Mouse (Mus musculus) liver, embryonic 14.5 days (tissue): ENCODE data around the gene Gm21983. TPM values are rescaled to one million over a fixed set of nuclear protein-coding genes. Genes with fewer than 3 reads are reported as not detected.

Experiments used
- ATAC-seq: fragments of 200-750 bp; cut with Nextera tagmentation; 2 replicates; pipeline ENCODE4 v1.8.0; 2017; ENCODE audit warnings: moderate number of reproducible peaks, mild to moderate bottlenecking, moderate library complexity; ENCODE audit not compliant: insufficient read depth
- DNase-seq, 3 experiments: peaks; one replicate each; pipeline ENCODE4 v3.0.0-alpha.2; 2012 to 2013; ENCODE audit warnings: low read depth in 3 of 3, low spot score in 3 of 3
- H3K27ac ChIP-seq: fragments of 300-500 bp; sonication (generic); 2 replicates; pipeline ENCODE4 v1.5.1; 2014; ENCODE audit warnings: moderate library complexity, mild to moderate bottlenecking, control low read depth, inconsistent platforms
- H3K27me3 ChIP-seq: fragments of 300-500 bp; sonication (generic); 2 replicates; pipeline ENCODE4 v1.6.1; 2014; ENCODE audit warnings: mild to moderate bottlenecking, low read length, moderate library complexity; ENCODE audit not compliant: control insufficient read depth, insufficient read depth
- H3K36me3 ChIP-seq: fragments of 300-500 bp; sonication (generic); replicated peaks from 2 replicates; pipeline ENCODE4 v1.6.1; 2014; ENCODE audit warnings: low read depth; ENCODE audit not compliant: control insufficient read depth, insufficient read depth
- H3K4me1 ChIP-seq, 2 experiments: fragments of 200-500 bp in 1 of 2; fragments of 300-500 bp in 1 of 2; sonication (generic) in 1 of 2; replicated peaks; 2 replicates each; pipeline ENCODE4 v1.6.1; 2012 to 2014; ENCODE audit warnings: antibody characterized with exemption in 1 of 2, inconsistent platforms in 1 of 2, low read length in 1 of 2; ENCODE audit not compliant: control insufficient read depth in 2 of 2, insufficient read depth in 2 of 2
- H3K4me2 ChIP-seq: fragments of 300-500 bp; sonication (generic); 2 replicates; pipeline ENCODE4 v1.6.1; 2014; ENCODE audit warnings: low read depth, mild to moderate bottlenecking, control low read depth, moderate library complexity
- H3K4me3 ChIP-seq, 2 experiments: fragments of 200-500 bp in 1 of 2; fragments of 300-500 bp in 1 of 2; sonication (generic) in 1 of 2; 2 replicates each; pipeline ENCODE4 v1.5.1; 2012 to 2014; ENCODE audit warnings: low read depth in 2 of 2, low read length in 2 of 2, mild to moderate bottlenecking in 2 of 2, control low read depth in 1 of 2, inconsistent platforms in 1 of 2, moderate library complexity in 1 of 2; ENCODE audit not compliant: insufficient read depth in 1 of 2
- H3K9ac ChIP-seq: fragments of 300-500 bp; sonication (generic); replicated peaks from 2 replicates; pipeline ENCODE4 v1.6.1; 2014; ENCODE audit warnings: mild to moderate bottlenecking, control low read depth, moderate library complexity
- H3K9me3 ChIP-seq: fragments of 300-500 bp; sonication (generic); 2 replicates; pipeline ENCODE4 v1.6.1; 2016; ENCODE audit warnings: low read length, mixed read lengths; ENCODE audit not compliant: control insufficient read depth
- CTCF ChIP-seq: IDR thresholded peaks from 2 replicates; pipeline ENCODE4 v1.5.1; 2016; ENCODE audit warnings: antibody characterized with exemption, low read depth, control low read depth
- EP300 ChIP-seq: IDR thresholded peaks from 2 replicates; pipeline ENCODE4 v1.6.1; 2016; ENCODE audit warnings: antibody characterized with exemption, low read depth
- WGBS: fragments of 180-500 bp; shearing (Covaris S2); extraction: QIAGEN DNeasy Blood & Tissue Kit; methylation state at CpG from one replicate; pipeline ENCODE4 v1.1.7; 2014; ENCODE audit not compliant: insufficient replicate concordance; 5-methylcytosine and 5-hydroxymethylcytosine counted together
- polyA plus RNA-seq, 2 experiments: library from polyadenylated mRNA; depleted of rRNA in 1 of 2; stranded (reverse) in 1 of 2; unstranded in 1 of 2; fragments of >200 nt; fragmentation: Nextera tagmentation in 1 of 2; extraction: Ambion mirVana in 1 of 2; gene quantifications; 2 replicates each; pipeline versions ENCODE4 v1.2.1 to v1.2.3; 2012 to 2014

Gene Gm21983
- polyA plus RNA-seq, 2 experiments: 0.04 to 0.28 TPM

- Histone ChIP-seq H3K4me3 (no peak overlapping the region), H3K4me2 (0 out of 2 replicates have a peak overlapping the region, but pooled peaks have one; percentile 18), H3K36me3 (no peaks in the 10 kb centered on the region), H3K27ac (no peak overlapping the region), H3K9ac (no peak overlapping the region), H3K27me3 (no peaks in the 10 kb centered on the region), H3K9me3 (no peaks in the 10 kb centered on the region), H3K4me1 (no peaks in the 10 kb centered on the region)
- 12% methylated on average over 10 of the region's 10 CpGs for WGBS
- ATAC-seq (no peak), DNase-seq (peak in 2 of 3 experiments; percentile 13 to 17)
- TF ChIP-seq EP300 (no peak), CTCF (peak; percentile 47)
These were observed 48.3 kb downstream of the Gm21983 start for GRCm38 (mm10) chr7:27132588-27132987.

GRCm38 (mm10) chr7:27131387-27131786 is 49.5 kb downstream of the Gm21983 start:
- H3K9ac ChIP-seq: no peak overlapping the region
- ATAC-seq (no peak), DNase-seq (no peak)
- no peaks in the 10 kb centered on the region for H3K27me3 ChIP-seq
- H3K4me2 ChIP-seq: no peak overlapping the region
- H3K36me3 ChIP-seq: no peaks in the 10 kb centered on the region
- H3K27ac ChIP-seq: no peak overlapping the region
- no peaks in the 10 kb centered on the region for H3K9me3 ChIP-seq
- TF ChIP-seq CTCF (peak; percentile 44), EP300 (no peak)
- WGBS: 44% methylated on average over 2 of the region's 2 CpGs
- no peaks in the 10 kb centered on the region for H3K4me1 ChIP-seq
- no peak overlapping the region for H3K4me3 ChIP-seq

- H3K27ac ChIP-seq: no peak overlapping the region
- H3K27me3 ChIP-seq: no peaks in the 10 kb centered on the region
- H3K9ac ChIP-seq: no peak overlapping the region
- TF ChIP-seq EP300 (no peak), CTCF (no peak)
- ATAC-seq (no peak), DNase-seq (no peak)
- no peaks in the 10 kb centered on the region for H3K36me3 ChIP-seq
- no peaks in the 10 kb centered on the region for H3K9me3 ChIP-seq
- H3K4me3 ChIP-seq: no peak overlapping the region
- H3K4me1 ChIP-seq: no peaks in the 10 kb centered on the region
- H3K4me2 ChIP-seq: no peak overlapping the region
- 74% methylated on average over 22 of the region's 22 CpGs for WGBS
These were observed 50.1 kb downstream of the Gm21983 start for GRCm38 (mm10) chr7:27130521-27131370.

- no peak overlapping the region for H3K4me2 ChIP-seq
- H3K36me3 ChIP-seq: no peaks in the 10 kb centered on the region
- no peaks in the 10 kb centered on the region for H3K27me3 ChIP-seq
- H3K4me3 ChIP-seq: no peak overlapping the region
- no peak for TF ChIP-seq CTCF
- no peak for TF ChIP-seq EP300
- H3K9ac ChIP-seq: no peak overlapping the region
- H3K27ac ChIP-seq: no peak overlapping the region
- no peaks in the 10 kb centered on the region for H3K9me3 ChIP-seq
- WGBS: 72% methylated on average over 12 of the region's 12 CpGs
- ATAC-seq: no peak
- no peaks in the 10 kb centered on the region for H3K4me1 ChIP-seq
- DNase-seq: no peak
These were observed 51.1 kb downstream of the Gm21983 start for GRCm38 (mm10) chr7:27129811-27130210.

GRCm38 (mm10) chr7:27128946-27129345 is 51.9 kb downstream of the Gm21983 start:
- no peak overlapping the region for H3K27ac ChIP-seq
- no peak overlapping the region for H3K4me2 ChIP-seq
- no peaks in the 10 kb centered on the region for H3K4me1 ChIP-seq
- no peak for TF ChIP-seq EP300
- no peak for TF ChIP-seq CTCF
- WGBS: 71% methylated on average over 13 of the region's 13 CpGs
- ATAC-seq: no peak
- no peak for DNase-seq
- no peak overlapping the region for H3K9ac ChIP-seq
- no peaks in the 10 kb centered on the region for H3K9me3 ChIP-seq
- H3K4me3 ChIP-seq: no peak overlapping the region
- no peaks in the 10 kb centered on the region for H3K27me3 ChIP-seq
- no peaks in the 10 kb centered on the region for H3K36me3 ChIP-seq
